Mouse (Mus musculus) liver, postnatal 0 days (tissue): ENCODE measurements around the gene Mansc4.

Experiments
- CTCF ChIP-seq: sonication (generic); IDR thresholded peaks from 2 replicates; pipeline ENCODE4 v1.5.1; 2016; ENCODE audit warnings: antibody characterized with exemption, low read depth
- EP300 ChIP-seq: IDR thresholded peaks from 2 replicates; pipeline ENCODE4 v1.6.1; 2016; ENCODE audit warnings: antibody characterized with exemption, low read depth, mild to moderate bottlenecking

DNA sequence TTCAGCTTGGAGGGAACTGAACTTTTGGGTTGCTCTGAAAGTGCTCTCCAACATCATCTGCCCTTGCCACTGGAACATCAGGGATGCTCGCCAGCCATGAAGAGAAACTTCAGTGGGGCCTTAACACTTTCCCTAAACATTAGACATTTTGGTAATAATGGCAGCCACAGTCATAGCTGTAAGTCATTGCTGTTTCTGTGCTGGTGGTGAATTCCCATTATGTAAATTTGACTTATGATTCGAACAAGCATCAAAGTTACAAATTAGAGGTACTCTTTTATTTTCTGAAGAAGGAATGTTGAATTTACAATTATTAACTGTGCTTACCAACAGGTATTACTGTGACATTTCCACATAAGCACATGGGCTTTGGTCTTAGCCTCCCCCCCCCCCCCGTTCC lies 31.4 kb upstream of the Mansc4 start:
- TF ChIP-seq CTCF: no peak
- TF ChIP-seq EP300: no peak
